Mouse (Mus musculus) CH12.LX (cell line): ENCODE results near the gene Gm3424. TPM values are rescaled to one million over a fixed set of nuclear protein-coding genes. Genes with fewer than 3 reads are reported as not detected.

Experiments
- polyA plus RNA-seq: library from polyadenylated mRNA; unstranded; fragments of >175 nt; gene quantifications from 2 replicates; pipeline ENCODE4 v1.2.1, GENCODE M21; 2012; ENCODE audit warnings: low read depth; ENCODE audit not compliant: insufficient read length
- total RNA-seq, 2 experiments: library from RNA; depleted of rRNA; stranded (reverse); fragments of 300-350 nt in 1 of 2; fragments of >200 nt in 1 of 2; gene quantifications; 2 replicates each; pipeline ENCODE4 v1.2.3; 2012 to 2014

Gene Gm3424
- total and polyA plus RNA-seq, 3 experiments, result not detected

Other genes starting within 250 kb of the Gm3424 start
- gene Gm8265, start 197.3 kb downstream of the Gm3424 start, total RNA-seq (2012; rRNA removed), result not detected in 2 replicates
- gene Gm8265, start 197.3 kb downstream of the Gm3424 start, total RNA-seq (2014; rRNA removed), result not detected in 2 replicates
- gene Gm8265, start 197.3 kb downstream of the Gm3424 start, polyA plus RNA-seq, result not detected in 2 replicates
- not detected in 2 replicates for gene Gm9603, start 142.9 kb downstream of the Gm3424 start, total RNA-seq (2012; rRNA removed)
- not detected in 2 replicates for gene Gm9603, start 142.9 kb downstream of the Gm3424 start, total RNA-seq (2014; rRNA removed)
- gene Gm9603, start 142.9 kb downstream of the Gm3424 start, polyA plus RNA-seq, result not detected in 2 replicates
- gene Gm3373, start 88.8 kb downstream of the Gm3424 start, total RNA-seq (2012; rRNA removed), result not detected in 2 replicates
- not detected in 2 replicates for gene Gm3373, start 88.8 kb downstream of the Gm3424 start, total RNA-seq (2014; rRNA removed)
- not detected in 2 replicates for gene Gm3373, start 88.8 kb downstream of the Gm3424 start, polyA plus RNA-seq
- not detected in 2 replicates for gene Gm3383, start 22.3 kb downstream of the Gm3424 start, total RNA-seq (2012; rRNA removed)
- gene Gm3383, start 22.3 kb downstream of the Gm3424 start, total RNA-seq (2014; rRNA removed), result not detected in 2 replicates
- gene Gm3383, start 22.3 kb downstream of the Gm3424 start, polyA plus RNA-seq, result not detected in 2 replicates
- not detected in 2 replicates for gene Gm8237, start 50.1 kb upstream of the Gm3424 start, total RNA-seq (2012; rRNA removed)
- not detected in 2 replicates for gene Gm8237, start 50.1 kb upstream of the Gm3424 start, total RNA-seq (2014; rRNA removed)
- not detected in 2 replicates for gene Gm8237, start 50.1 kb upstream of the Gm3424 start, polyA plus RNA-seq
- gene Gm3248, start 131.4 kb upstream of the Gm3424 start, total RNA-seq (2012; rRNA removed), result not detected in 2 replicates
- not detected in 2 replicates for gene Gm3248, start 131.4 kb upstream of the Gm3424 start, total RNA-seq (2014; rRNA removed)
- gene Gm3248, start 131.4 kb upstream of the Gm3424 start, polyA plus RNA-seq, result not detected in 2 replicates
- not detected in 2 replicates for gene Gm3453, start 148.8 kb upstream of the Gm3424 start, total RNA-seq (2012; rRNA removed)
- not detected in 2 replicates for gene Gm3453, start 148.8 kb upstream of the Gm3424 start, total RNA-seq (2014; rRNA removed)
- not detected in 2 replicates for gene Gm3453, start 148.8 kb upstream of the Gm3424 start, polyA plus RNA-seq
- not detected in 2 replicates for gene Gm6337, start 227.9 kb upstream of the Gm3424 start, total RNA-seq (2012; rRNA removed)
- gene Gm6337, start 227.9 kb upstream of the Gm3424 start, total RNA-seq (2014; rRNA removed), result not detected in 2 replicates
- gene Gm6337, start 227.9 kb upstream of the Gm3424 start, polyA plus RNA-seq, result not detected in 2 replicates